Mouse (Mus musculus) right cerebral cortex, adult 18-20 months (tissue): Measurements from ENCODE around the gene Grb2.

ENCODE experiments used
- DNase-seq: peaks from one replicate; pipeline ENCODE4 v3.0.0; 2022; ENCODE audit warnings: mixed read lengths

The Grb2 gene

DNA sequence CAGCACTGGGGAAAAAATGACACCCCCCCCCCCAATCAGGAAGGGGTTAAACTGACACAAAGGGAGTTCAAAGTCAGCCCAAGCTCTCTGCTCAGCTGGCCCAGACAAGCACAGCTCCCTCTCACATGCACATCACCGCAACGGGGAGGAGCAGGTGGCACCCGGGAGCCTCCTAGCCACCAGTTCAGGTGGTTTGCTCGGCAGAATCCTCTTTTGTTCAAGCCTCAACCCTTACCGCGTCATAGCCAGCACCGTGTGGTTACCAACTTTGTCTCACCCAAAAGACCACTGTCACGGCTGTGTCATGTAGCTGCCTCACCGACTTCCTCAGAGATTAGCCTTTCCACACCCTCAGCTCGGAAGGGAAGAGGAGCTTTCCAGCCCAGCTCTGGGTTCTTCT, 65.1 kb downstream of the Grb2 start:
- DNase-seq, result no peak

DNA sequence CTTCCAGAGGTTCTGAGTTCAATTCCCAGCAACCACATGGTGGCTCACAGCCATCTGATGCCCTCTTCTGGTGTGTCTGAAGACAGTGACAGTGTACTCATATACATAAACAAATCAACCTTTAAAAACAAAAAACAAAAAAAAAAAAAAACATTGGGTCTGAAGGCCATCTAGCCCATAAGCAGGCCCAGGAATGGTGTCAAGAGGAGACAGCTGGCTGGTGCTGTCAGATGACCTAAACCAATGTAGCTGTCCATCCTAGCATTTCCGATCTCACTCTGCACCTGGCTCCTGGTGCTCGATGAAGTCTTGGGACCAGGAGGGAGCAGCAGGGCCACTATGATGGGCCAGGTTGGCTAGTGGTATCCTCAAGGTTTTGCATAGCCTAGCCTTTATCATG, 65.7 kb downstream of the Grb2 start:
- no peak for DNase-seq

DNA sequence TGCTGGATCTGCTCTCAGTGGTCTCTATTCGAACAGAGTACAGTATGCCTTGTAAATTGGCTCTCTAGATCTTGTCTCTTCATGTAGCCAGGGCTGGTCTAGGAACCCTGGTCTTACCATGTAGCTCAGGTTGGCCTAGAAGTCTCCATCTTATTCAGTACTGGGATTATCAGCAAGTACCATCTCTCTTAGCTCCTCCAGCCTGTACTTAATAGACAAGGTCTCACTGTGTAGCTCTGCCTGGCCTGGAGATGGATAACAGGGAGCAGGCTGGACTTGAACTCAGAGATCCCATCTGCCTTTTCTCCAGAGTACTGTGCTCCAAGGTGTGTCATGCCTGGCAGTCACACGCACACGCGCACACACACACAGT, 66.7 kb downstream of the Grb2 start:
- DNase-seq, result no peak

DNA sequence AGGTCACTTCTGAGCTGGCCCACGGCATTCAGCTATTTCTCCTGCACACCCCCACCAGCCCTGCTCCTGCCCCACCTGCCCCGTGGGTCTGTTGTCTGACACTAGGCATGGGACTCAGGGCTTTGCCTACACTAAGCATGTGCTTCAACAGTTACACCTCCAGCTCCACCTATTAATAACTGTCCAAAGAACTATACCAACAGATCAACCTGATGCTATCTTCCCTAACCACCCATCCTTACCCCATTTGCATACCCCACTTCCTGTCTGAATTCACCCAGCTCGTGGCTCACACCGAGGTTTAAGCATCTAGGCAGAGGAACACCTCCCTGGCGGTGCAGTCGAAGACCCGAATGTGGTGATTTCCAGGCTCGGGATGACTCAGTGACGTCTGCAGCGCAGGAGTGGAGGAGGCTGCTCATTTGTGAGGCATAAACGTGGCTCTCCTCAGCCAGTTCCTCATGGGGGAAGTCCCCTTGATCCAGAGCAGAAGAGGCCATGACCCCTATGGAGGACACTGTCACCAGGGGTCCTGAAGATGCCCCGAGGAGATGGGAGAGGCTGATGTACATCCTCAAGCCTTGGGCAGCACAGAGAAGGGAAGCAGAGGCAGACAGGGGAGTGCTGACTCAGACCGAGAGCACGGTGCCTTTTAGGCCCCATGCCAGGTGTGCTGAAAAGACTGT, 67.3 kb downstream of the Grb2 start:
- peak; percentile 47 for DNase-seq

DNA sequence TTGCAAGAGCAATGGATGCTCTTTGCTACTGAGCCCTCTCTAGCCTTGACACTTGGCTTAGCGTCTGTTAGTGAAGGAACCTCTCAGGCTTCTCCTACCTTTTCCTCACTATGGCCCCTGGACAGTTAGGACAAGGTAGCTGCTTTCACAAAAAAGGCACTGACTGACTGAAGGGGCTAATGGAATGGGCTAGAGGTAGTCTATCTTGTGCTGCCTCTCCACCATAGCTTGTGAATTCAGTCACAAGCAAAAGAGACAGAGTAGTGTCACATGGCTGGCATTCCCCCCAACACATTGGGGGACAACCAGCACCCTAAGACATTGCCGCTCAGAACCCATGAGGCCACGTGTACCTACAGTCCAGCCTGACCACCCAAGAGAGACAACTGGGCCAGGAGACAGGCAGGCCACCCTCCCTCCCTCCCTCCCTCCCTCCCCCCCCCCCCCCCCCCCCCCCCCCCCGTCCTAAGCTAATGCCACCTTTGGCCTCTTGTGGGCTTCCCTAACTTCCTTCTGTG, 68.0 kb downstream of the Grb2 start:
- no peak for DNase-seq

DNA sequence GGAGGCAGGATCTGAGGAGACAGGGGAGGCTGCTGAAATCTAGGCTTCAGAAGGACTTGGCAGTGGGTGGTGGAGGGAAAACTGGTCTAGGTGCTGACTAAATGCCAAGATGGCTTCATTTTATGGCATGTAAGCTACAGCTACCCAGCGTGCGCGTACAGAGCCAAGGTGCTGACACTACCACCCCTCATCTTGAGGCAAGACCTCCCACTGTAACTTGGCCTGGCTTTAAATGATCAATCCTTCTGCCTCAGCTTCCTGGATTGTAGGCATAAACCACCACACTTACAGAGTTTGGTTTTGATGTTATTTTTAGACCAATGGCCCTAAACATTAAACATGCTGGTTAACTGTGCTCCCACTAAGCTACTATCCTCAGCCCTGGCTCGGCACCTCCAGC, 68.9 kb downstream of the Grb2 start:
- DNase-seq, result no peak

DNA sequence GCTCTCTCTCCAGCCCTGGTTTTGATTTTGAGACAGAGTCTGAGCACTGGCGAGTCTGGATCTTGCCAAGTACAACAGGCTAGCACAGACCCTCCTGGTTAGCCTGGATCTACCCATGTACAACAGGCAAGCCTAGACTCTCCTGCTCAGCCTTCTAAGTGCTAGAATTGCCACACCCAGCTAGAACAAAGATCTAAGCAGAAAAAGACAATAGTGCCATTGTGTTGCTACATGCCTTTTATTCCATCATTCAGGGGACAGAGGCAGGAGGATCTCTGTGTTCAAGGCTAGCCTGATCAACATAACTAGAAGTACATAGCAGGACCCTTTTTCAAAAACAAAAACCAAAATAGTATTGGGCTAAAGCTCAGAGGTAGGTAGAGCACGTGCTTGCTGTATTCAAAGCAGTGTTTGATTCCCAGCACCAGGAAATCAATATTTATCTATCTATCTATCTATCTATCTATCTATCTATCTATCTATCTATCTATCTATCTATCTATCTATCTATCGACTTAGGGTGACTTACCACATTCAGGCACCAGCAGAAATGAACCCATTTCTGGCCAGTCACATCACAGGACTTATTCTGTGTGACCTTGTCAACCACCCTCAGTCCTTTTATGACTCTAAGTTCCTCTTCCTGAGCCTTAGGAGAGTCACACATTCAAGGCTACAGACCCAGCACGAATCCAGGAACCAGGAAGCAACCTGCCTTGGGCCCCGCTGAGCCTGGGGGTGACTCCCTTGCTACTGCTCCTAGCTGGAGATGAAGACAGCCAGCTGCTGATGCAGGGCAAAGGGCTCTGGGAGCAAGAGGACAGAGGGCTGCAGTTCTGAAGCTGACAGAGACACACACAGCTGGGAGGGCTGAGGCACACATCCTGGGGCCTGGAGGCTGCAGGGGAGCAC, 69.6 kb downstream of the Grb2 start:
- DNase-seq, result no peak

DNA sequence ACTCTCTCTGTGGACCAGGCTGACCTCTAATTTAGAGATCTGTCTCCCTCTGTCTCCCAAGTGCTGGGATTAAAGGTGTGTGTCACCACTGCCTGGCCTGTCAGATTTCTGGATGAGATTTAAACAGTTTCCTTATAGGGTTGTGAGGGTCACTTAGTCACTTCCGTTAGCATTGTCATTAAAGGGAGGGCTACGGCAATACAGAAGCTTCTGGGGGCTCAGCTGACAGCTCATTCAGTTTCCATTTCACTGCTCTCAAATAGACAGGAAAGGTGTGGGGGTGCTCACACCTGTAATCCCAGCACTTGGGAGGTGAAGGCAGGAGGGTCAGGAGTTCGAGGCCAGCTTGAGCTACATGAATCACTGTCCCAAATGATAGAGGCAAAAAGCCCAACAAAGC, 71.4 kb downstream of the Grb2 start:
- DNase-seq, result no peak

DNA sequence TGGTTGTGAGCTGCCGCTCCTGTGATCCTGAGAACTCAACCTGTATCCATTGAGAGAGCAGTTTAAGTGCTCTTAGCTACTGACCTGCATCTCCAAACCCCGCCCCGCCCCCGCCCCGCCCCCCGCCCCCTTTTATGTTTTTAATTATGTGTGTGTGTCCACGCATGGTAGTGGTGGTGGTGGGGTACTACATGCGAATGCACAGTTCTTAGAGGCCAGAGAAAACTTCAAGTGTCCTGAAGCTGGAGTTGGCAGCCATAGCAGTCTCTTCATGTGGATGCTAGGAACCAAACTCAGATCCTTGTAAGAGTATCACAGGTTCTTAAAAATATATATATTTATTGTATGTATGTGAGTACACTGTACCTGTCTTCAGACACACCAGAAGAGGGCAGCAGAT, 72.9 kb downstream of the Grb2 start:
- DNase-seq, result no peak

DNA sequence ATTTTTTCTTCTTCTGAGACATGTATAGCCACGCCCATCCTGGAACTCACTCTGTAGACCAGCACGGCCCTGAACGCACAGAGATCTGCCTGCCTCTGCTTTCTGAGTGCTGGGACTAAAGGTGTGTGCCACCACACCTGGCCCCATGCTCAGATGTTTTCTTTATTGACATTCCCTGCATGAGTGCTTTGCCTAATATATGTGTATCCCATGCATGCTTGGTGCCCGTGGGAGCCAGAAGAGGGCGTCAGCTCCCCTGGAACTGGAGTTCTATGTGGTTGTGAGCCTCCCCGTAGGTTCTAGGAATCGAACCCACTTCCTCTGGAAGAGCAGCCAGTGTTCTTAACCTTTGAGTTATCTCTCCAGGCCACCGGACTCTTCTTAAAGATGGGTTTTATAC, 73.4 kb downstream of the Grb2 start:
- no peak for DNase-seq

DNA sequence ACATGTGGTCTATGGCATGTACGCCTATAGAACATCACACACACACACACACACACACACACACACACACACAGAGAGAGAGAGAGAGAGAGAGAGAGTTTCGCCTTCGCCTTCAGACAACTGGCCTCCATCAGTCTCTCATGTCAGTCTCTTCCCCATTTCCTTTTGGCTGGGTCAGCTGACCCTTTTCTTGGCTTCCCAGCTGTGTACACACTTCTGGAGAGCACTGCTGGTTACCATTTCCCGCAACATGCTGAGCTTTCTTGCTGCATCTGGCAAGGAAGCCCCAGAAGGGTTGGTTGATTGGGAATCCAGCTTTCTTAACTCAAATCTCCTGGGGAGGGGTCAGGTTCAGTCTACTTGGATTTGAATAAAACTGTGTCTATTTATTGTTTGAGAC, 74.3 kb downstream of the Grb2 start:
- DNase-seq, result no peak

DNA sequence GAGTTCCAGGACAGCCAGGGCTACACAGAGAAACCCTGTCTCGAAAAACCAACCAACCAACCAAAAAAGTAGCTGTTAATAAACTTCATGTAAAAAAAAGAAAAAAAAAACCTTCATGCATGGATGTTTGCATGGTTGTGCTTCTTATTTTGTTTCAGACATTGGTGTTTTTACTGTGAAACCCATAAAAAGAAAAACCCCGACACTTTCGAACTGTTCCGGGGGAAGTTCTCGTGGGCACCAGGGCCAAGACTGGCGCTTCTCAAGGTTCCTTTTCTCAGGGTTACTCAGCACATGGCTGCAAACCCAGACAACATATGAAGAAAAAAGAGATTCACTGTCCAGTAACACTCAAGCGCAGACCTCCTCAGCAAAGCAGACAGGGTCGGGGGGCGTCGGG, 75.5 kb downstream of the Grb2 start:
- DNase-seq, result no peak

DNA sequence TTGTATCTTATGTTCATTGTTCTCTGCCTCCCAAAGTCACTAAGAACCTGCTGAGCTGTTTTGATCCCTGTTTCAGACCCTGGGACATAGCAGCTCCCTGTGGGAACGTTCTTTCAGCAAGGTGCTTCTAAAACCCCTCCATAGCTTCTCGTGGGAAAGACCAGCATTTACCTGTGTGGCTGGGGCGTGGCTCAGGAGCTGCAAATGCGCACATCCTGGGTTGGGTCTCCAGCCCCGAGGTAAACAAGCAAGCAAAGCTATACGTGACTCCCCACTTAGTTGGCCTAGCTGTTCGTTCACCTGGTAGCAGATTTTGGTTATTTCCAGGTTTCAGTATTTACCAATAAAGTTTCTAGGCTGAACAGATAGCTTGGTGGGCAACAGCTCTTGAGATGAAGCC, 76.2 kb downstream of the Grb2 start:
- no peak for DNase-seq

DNA sequence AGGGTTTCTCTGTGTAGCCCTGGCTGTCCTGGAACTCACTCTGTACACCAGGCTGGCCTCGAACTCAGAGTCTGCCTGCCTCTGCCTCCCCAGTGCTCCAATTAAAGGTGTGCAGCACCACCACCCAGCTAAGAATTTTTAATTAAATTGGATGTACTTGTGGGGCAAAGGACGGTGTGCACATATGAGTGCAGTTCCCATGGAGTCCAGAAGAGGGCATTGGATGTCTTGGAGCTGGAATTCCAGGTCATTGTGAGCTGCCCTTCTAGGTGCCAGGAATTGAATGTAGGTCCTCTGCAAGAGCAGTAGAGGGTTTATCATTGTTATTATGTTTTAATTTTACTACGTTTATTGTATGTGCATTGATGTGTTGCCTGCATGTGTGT, 76.9 kb downstream of the Grb2 start:
- DNase-seq, result no peak

DNA sequence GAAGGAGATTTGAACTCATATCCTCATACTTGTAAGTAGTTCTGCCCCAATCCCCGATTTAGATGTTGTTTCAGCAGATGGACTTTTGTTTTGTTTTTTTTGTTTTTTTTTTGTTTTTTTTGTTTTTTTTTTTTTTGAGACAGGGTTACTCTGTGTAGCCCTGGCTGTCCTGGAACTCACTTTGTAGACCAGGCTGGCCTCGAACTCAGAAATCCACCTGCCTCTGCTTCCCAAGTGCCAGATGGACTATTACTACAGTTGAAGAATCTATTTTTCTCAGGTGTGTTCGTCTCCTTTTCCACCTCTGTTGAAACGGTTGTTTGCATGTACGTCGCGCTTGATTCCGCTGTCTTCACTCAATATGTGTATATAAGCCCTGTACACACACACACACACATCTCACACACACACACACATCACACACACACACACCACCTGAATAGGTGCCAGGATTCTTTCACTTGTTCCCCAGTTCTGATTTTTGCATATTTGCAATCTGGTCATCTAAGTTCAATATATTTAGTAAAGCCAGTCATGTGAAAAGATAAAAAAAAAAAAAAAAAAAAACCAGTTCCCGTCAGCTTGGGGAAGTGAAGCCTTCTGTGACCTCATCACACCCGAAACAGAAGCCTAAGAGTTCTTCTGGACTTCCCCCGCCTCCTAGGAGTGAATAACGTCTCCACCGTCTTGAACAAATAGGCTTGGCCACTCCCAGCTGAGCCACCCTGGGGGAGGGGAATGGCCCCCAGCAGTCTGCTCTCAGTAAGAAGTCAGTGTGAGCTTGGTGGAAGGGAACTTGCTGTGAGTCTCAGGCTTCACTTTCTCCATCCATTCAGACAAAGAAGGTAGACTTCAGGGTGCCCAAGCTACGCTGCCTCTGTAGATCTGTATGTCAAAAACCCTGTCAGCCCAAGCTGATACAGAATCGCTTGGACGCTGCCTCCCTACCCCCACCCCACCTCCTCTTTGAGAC, 77.6 kb downstream of the Grb2 start:
- no peak for DNase-seq

DNA sequence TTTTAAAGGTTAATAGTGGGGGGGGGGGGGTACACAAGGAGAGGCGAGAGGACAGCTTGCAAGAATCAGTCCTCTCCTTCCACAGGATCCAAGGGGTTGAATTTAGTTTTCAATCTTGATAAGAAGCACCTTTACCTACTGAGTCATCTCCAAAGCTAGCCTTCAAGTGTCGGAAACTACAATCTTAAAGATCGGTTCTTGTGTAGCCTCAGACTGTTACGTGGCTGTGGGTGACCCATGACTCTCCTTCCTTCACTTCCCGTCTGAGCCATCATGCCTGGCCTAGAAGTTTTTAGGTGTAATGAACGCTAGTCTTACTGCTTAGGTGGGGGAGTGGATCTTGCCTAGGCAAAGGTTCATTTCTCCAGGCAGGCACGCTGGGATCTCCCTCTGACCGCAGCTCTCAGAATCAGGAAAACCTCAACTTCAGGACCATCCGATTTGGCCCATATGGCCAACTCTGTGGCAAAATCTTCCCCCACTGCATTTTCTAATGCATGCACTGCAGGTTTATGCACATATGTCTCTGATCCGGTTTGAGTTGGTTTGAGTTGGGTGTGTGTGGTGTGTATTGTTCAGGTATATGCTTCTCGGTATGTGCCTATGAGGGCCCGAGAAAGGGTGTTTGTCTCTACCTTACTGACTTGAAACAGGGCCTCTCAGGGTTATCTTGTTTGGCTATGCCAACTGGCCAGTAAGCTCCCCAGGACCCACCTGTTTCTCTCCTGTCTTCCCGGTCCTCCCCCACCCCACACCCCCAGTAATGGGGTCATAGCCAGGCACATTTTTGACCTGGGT, 78.5 kb downstream of the Grb2 start:
- no peak for DNase-seq

DNA sequence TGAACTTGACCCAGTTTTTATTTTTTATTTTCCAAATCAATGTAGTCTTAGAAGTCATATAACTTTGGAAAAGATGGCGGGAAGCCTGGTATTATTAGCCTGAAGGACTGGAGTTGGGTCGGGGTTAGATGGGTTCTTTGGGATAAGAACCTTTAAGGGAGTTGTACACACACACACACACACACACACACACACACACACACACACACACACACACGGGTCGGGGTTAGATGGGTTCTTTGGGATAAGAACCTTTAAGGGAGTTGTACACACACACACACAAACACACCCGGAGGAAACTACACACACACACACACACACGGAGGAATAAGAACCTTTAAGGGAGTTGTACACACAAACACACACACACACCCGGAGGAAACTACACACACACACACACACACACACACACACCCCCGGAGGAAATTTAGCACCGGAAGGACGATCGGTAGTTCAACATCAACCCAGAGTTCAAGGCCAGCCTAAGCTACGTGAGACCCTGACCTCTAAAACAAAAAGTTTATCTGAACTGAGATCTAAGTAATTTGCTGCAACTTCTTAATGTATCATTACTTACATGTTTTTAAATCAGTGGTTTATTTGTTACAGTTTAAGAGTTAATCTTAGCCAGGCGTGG, 79.8 kb downstream of the Grb2 start:
- DNase-seq, result no peak

DNA sequence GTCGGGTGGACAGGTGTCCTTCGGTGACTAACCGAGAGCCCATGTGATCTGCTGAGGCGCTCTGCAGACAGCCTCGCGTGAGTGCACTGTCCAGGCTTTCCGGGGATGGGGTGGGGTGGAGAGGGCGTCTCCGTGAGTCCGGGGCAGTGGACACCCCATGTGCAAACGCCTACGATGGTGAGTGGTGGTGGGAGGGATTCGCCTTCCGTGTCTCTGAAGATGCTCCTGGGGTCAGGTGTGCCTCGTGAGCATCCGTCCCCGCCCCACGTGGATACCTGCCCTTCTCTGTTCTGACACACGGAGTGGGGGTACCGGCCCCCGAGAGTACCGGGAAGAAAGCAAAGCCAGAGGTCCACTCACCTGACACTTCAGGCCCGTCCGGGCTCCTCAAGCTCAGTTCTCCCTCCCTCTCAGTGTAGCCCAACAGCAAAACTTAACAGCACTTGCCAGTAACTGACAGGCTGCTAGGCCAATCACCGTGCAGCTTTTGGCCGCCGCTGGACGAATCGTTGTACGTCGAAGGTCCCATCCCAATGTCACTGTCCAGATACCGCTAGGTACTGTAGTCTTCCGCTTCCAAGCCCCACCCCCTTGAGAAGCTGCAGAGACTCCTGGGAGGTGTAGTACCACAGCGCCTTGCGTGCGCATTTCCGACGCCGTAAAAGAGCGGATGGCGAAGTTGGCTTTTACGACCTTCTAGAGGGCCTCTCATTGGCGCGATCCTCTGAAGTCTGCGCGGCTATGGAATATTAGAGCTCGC, 80.5 kb downstream of the Grb2 start, which contains the start of gene Slc25a19:
TSS of gene Slc25a19 (minus strand) at position 591 of the 760 bp plus-strand sequence.
- peak; percentile 100 for DNase-seq

DNA sequence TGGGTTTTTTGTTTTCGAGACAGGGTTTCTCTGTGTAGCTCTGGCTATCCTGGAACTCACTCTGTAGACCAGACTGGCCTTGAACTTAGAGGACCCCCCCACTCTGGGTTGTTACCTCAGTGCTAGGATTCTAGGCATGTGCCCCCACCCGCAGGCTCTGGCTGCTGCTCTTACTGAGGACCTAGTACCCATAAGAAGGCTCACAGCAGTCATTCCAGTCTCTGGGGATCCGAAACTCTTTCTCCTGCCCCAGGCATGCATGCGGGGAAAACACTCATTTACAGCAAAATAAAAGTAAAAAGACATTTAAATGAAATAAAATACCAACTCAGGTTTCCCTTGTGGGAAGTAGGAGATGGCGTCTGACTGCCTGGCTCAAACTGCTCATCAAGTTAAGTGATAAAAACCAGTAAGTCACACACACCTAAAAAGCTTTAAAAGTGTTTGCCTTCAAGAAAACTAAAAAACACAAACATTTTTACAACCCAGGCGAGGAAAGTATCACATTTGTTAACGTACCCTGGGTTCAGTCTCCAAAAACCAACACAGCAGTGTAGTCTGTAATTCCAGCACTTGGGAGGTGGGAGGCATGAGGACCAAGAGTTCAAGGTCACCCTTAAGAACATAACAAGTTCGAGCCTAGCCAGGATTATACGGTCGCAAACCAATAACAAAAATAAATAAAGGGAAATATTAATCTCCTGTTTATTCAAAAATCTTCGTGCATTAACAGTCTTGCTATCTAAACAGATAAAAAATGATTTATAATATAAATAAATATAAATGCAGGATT, 81.4 kb downstream of the Grb2 start:
- no peak for DNase-seq

DNA sequence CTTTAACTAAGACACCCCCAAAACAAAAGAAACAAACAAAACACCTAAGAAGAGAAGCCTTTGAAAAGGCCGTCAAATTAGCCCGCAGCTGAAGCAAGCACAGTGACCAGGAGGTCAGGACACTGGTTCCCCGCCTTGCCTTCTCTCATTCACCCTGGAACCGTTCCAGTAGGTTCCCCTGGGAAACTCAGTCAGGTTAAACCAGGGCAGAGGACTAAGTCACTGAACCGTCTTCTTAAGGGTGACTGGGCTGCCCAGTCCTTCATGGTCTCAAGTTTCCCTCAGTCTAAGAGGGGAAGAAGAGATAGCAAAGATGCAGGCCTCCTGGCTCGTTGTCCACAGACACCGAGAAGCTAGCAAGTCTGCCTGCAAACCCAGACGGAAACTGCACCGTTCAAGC, 82.5 kb downstream of the Grb2 start:
- no peak for DNase-seq
